Mouse (Mus musculus): Measurements from ENCODE around the gene Exoc3l4. TPM values are rescaled to one million over a fixed set of nuclear protein-coding genes. Genes with fewer than 3 reads are reported as not detected.

Gene Exoc3l4
- polyA plus RNA-seq (2012) = 0.93 and 1.2 TPM in 2 replicates

DNA sequence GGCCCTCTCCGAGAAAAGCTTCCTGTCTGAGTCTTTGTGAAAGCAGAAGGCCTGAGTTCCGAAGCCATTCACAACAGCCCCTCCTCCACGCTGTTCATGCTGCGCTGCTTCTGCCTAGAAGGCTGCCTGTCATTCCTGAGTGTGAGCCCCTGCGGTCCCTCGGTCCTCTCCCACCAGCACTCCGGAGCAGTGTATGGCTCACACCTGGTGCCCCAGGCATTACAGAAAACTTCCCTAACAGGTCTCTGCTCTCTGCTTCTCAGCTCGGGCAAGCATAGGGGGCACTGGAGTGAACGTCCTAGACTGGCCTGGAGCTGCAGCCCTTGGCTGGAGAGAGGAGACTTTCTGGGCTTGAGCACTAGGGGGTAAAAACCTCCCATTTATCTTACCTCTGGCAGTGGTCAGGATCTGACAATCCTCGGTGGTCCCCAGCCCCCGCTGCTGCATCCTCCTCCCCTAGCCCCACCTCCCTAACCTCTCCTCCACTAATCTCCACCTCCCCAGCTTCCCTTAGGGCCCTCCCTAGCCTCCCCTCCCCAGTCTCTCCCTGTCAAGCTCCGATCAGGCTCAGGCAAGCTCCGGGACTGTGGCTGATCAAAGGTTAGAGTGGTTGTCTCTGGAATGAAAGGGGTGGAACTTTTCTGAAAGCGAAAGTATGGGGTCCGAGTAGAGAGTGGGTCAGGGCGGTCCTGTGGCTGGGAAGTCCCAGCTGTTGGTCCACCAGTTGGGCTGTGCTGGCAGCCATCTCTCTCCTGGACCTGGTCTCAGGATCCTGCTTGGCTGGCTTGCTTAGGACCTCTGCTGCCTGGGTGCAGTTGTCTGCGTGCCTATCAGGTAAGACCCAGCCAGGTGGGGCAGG lies at the start of gene Exoc3l4:
Exoc3l4 (plus strand) TSS at position 97 of the 859 bp plus-strand sequence.

DNA sequence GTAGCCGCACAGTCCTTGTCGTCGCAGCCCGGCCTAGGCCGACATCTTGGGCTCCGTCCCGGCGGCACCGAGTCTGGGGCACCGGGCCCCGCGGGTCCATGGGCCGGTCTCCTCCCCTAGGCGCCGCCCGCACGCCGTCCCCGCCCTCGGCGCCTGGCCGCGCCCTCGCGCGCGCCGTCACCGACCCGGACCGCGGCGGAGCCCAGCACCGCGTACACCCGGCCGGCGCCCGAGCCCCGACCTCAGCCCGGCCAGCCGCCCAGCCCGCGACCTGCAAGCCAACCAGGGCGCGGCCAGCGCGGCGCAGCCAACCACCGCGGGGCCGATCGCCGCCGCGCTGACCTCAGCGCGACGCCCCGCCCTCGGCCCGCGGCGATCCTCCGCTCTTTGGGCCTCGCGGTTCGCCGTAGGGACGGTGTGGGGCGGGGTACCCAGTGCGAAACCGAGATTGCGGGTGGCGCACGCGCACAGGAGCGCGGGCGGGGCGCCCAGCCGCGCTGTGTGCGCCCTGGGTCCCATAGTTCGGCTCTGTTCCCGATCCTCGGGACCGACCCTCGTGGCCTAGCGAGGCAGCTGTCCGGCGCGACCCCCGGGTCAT lies 39.3 kb upstream of the Exoc3l4 start, which contains the start of gene Cdc42bpb:
Cdc42bpb (minus strand) TSS at position 343 of the 598 bp plus-strand sequence.

GRCm38 (mm10) chr12:111406622-111407021 lies 10.2 kb upstream of the Exoc3l4 start, which contains the start of gene Lbhd2:
Gene Lbhd2 (plus strand): TSS chr12:111406809.

DNA sequence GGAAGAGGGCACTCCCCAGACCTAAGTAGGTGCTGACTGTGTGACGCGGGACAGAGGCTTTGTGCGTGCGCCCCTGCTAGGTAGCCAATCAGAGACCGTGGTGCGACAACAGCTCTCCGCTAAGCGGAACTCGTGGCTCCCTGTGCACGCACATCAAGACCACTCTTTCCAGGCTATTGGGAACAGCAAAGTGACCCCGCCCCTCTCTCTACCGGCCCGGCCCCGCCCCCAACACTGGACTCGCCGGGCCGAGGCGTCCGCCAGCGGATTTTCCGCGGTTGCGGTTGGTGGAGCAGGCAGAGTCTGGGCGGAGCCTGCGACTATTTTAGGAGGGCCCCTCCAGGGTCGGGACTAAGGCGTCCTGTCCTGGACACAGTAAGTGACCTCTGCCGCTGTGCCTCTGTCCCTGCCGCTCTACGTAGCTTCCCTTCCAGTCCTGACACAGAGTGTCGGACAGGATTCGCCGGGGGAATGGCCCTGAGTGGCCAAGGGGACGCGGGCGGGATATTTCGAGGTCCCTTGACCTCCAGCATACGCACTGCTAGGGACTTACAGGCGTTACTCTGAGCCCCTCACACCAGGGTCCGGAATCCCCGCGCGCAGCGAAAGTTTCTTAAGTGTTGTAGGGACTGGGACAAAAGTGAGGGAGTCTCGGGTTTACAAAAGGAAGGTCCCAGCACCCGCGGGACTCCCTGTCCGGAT lies 25.6 kb downstream of the Exoc3l4 start, which contains the start of gene Tnfaip2:
Tnfaip2 (plus strand) TSS at position 161 of the 702 bp plus-strand sequence.

Other genes with a start within 250 kb of the Exoc3l4 start
- gene 4930595D18Rik, start 232.5 kb upstream of the Exoc3l4 start, polyA plus RNA-seq (2012) = not detected in 2 replicates
- gene Amn, start 145.9 kb upstream of the Exoc3l4 start, polyA plus RNA-seq (2012) = 0.61 and 0.62 TPM in 2 replicates
- gene Cdc42bpb, start 39.3 kb upstream of the Exoc3l4 start, polyA plus RNA-seq (2012) = 13.1 and 16.5 TPM in 2 replicates
- gene Lbhd2, start 10.2 kb upstream of the Exoc3l4 start, polyA plus RNA-seq (2012) = not detected in 2 replicates
- 41.2 and 71.1 TPM in 2 replicates for gene Tnfaip2, start 25.5 kb downstream of the Exoc3l4 start, polyA plus RNA-seq (2012)
- gene Gm266, start 68.8 kb downstream of the Exoc3l4 start, polyA plus RNA-seq (2012) = not detected in 2 replicates
- gene Eif5, start 121.0 kb downstream of the Exoc3l4 start, polyA plus RNA-seq (2012) = 207 and 340 TPM in 2 replicates
- 10.0 and 11.7 TPM in 2 replicates for gene Mark3, start 157.5 kb downstream of the Exoc3l4 start, polyA plus RNA-seq (2012)

All from megakaryocyte-erythroid progenitor cell, adult 5 weeks (primary cell).